Mouse (Mus musculus): ENCODE results near the gene Gm7361.

GRCm38 (mm10) chr5:26281717-26282116 lies 24.2 kb downstream of the Gm7361 start:
- no peak for TF ChIP-seq POLR2A (IDR thresholded peaks at IDR 0.05; ENCODE audit: borderline replicate concordance, low read depth, low read length)
- TF ChIP-seq CTCF (IDR thresholded peaks at IDR 0.05; ENCODE audit: low read depth, low read length) = no peak

Measured in bone marrow macrophage, adult 2 months (primary cell).